ENCODE assay signal across 17 mouse cellular contexts in genomic region chr5:92103816-92104415, GRCm38 (mm10). TPM values are rescaled to one million over a fixed set of nuclear protein-coding genes. Genes with fewer than 3 reads are reported as not detected.
DNase-seq lines count a peak whose midpoint lies in the region; ATAC-seq and TF ChIP-seq lines count a peak whose summit lies in the region.
"Had no signal": no experiment of that assay in that cellular context is flagged by ENCODE, and none has a peak within 500 bp of the region (broad histone marks: within the 10 kb centered on the region; RNA-seq: fewer than 3 reads in every experiment).

No protein-coding gene starts in this region.

- intact Hi-C loops in gastrocnemius, adult 2 months (cut with DNase I), result no loop called here

- H3K4me2 ChIP-seq in neural tube, embryonic 15.5 days, result no peak overlapping the region
- H3K4me2 ChIP-seq: embryonic facial prominence, embryonic 15.5 days; liver, embryonic 11.5 days; lung, embryonic 15.5 days had no signal

- H3K9ac ChIP-seq in neural tube, embryonic 15.5 days (replicated peaks), result no peak overlapping the region
- H3K9ac ChIP-seq: embryonic facial prominence, embryonic 15.5 days; lung, embryonic 15.5 days had no signal

- peak overlapping the region; percentile 2 for H3K4me3 ChIP-seq in gastrocnemius, adult 2 months
- no peak overlapping the region for H3K4me3 ChIP-seq in layer of hippocampus, adult 2 months
- H3K4me3 ChIP-seq in neural tube, embryonic 15.5 days (replicated peaks), result no peak overlapping the region
- H3K4me3 ChIP-seq: embryonic facial prominence, embryonic 15.5 days; lung, embryonic 15.5 days had no signal

- no peak for ATAC-seq in neural tube, embryonic 15.5 days (ENCODE audit: low FRiP score)
- ATAC-seq in CD4-positive, CD25-positive, alpha-beta regulatory T cell, adult 4 months, result no peak
- ATAC-seq: Patski had no signal

- H3K27me3 ChIP-seq in neural tube, embryonic 15.5 days (replicated peaks), result no peaks in the 10 kb centered on the region
- H3K27me3 ChIP-seq: embryonic facial prominence, embryonic 15.5 days; lung, embryonic 15.5 days; Patski had no signal

- 0 out of 2 replicates have a peak, but pooled peaks cover 2% of the 10 kb centered on the region for H3K4me1 ChIP-seq in neural tube, embryonic 15.5 days
- H3K4me1 ChIP-seq: lung, embryonic 15.5 days had no signal

- H3K27ac ChIP-seq in gastrocnemius, adult 2 months, result peak overlapping the region; percentile 86
- peak overlapping the region; percentile 55 for H3K27ac ChIP-seq in layer of hippocampus, adult 2 months
- H3K27ac ChIP-seq in neural tube, embryonic 15.5 days (replicated peaks), result peak overlapping the region; percentile 28; the same call in 1 of the 2 replicates
- H3K27ac ChIP-seq: embryonic facial prominence, embryonic 15.5 days; lung, embryonic 15.5 days had no signal

- H3K9me3 ChIP-seq in neural tube, embryonic 15.5 days (replicated peaks), result no peaks in the 10 kb centered on the region
- H3K9me3 ChIP-seq: embryonic facial prominence, embryonic 15.5 days; lung, embryonic 15.5 days had no signal

- WGBS in neural tube, embryonic 15.5 days, result 63% methylated on average over 13 of the region's 13 CpGs

- no peak for TF ChIP-seq CTCF in gastrocnemius, adult 2 months (IDR thresholded peaks at IDR 0.05)
- no peak for TF ChIP-seq CTCF in layer of hippocampus, adult 2 months (conservative IDR thresholded peaks at IDR 0.05)

- H3K36me3 ChIP-seq in neural tube, embryonic 15.5 days, result no peaks in the 10 kb centered on the region
- H3K36me3 ChIP-seq: embryonic facial prominence, embryonic 15.5 days; lung, embryonic 15.5 days had no signal

- peak; percentile 61 for DNase-seq in gastrocnemius, adult 2 months
- DNase-seq in gastrocnemius, postnatal 10 days, result no peak
- no peak for DNase-seq in layer of hippocampus, adult 2 months (ENCODE audit: low spot score in 2 of 2)
- no peak for DNase-seq in layer of hippocampus, postnatal 10 days (ENCODE audit: low spot score in 2 of 2)
- DNase-seq in R1 (ENCODE audit: low read depth, low spot score), result peak; percentile 64
- DNase-seq: cerebellum, adult 11 months; kidney, adult 18-20 months; kidney, postnatal 14 days; layer of hippocampus, adult 9-11 months; right cerebral cortex, postnatal 4 days; thymus, adult 18-20 months had no signal

RNA-seq across cellular contexts. Expression of gene G3bp2, which starts 20.4 kb away (rescaled TPM):
- total RNA-seq in gastrocnemius, adult 2 months (2021), result 10 to 100 TPM; 49.1 to 73.5 TPM
- 10 to 100 TPM; 57.9 to 59.4 TPM for total RNA-seq in gastrocnemius, postnatal 10 days (2021)
- 100 to 1,000 TPM; 233 to 246 TPM for total RNA-seq in layer of hippocampus, adult 2 months (2021)
- 100 to 1,000 TPM; 178 to 181 TPM for total RNA-seq in layer of hippocampus, postnatal 10 days (2021)
- 325 and 357 TPM in 2 replicates for polyA plus RNA-seq in neural tube, embryonic 15.5 days (2015; fragmentation: Nextera tagmentation; extraction: Ambion mirVana)
- polyA plus RNA-seq in CD4-positive, CD25-positive, alpha-beta regulatory T cell, adult 4 months (2017; shearing (Covaris generic)), result 100 to 1,000 TPM; 210 to 252 TPM

RNA-seq across cellular contexts. Expression of gene Uso1, which starts 33.8 kb away (rescaled TPM):
- 10 to 100 TPM; 63.2 to 72.3 TPM for total RNA-seq in gastrocnemius, adult 2 months (2021)
- 10 to 100 TPM; 63.0 to 68.2 TPM for total RNA-seq in gastrocnemius, postnatal 10 days (2021)
- 10 to 100 TPM; 76.7 to 79.6 TPM for total RNA-seq in layer of hippocampus, adult 2 months (2021)
- 10 to 100 TPM; 67.4 to 68.2 TPM for total RNA-seq in layer of hippocampus, postnatal 10 days (2021)
- 36.5 and 37.9 TPM in 2 replicates for polyA plus RNA-seq in neural tube, embryonic 15.5 days (2015; fragmentation: Nextera tagmentation; extraction: Ambion mirVana)
- polyA plus RNA-seq in CD4-positive, CD25-positive, alpha-beta regulatory T cell, adult 4 months (2017; shearing (Covaris generic)), result 10 to 100 TPM; 35.5 to 36.5 TPM

Comparison
In these comparisons a context has a peak if more than half of its experiments do, and no peak if none do; other contexts are left out.
1. DNase-seq: peak in gastrocnemius, adult 2 months (single experiment) and R1 (single experiment); none in gastrocnemius, postnatal 10 days (single experiment), layer of hippocampus, adult 2 months (0 of 2) and layer of hippocampus, postnatal 10 days (0 of 2).
2. H3K27ac ChIP-seq: peak in every context shown above with its lines; median percentile 86 in gastrocnemius, adult 2 months; 55 in layer of hippocampus, adult 2 months; 28 in neural tube, embryonic 15.5 days.